Mouse (Mus musculus): ENCODE measurements around the gene Chrnb1.

- no peak for TF ChIP-seq CTCF (IDR thresholded peaks at IDR 0.05; ENCODE audit: low read depth)
- TF ChIP-seq EP300 (IDR thresholded peaks at IDR 0.05; ENCODE audit: low read depth): no peak
Observed at GRCm38 (mm10) chr11:69761868-69762267, 33.9 kb downstream of the Chrnb1 start, which contains the start of gene Slc35g3.

All from heart, postnatal 0 days (tissue).